Mouse (Mus musculus): ENCODE results near the gene Ermp1.

The Ermp1 gene

DNA sequence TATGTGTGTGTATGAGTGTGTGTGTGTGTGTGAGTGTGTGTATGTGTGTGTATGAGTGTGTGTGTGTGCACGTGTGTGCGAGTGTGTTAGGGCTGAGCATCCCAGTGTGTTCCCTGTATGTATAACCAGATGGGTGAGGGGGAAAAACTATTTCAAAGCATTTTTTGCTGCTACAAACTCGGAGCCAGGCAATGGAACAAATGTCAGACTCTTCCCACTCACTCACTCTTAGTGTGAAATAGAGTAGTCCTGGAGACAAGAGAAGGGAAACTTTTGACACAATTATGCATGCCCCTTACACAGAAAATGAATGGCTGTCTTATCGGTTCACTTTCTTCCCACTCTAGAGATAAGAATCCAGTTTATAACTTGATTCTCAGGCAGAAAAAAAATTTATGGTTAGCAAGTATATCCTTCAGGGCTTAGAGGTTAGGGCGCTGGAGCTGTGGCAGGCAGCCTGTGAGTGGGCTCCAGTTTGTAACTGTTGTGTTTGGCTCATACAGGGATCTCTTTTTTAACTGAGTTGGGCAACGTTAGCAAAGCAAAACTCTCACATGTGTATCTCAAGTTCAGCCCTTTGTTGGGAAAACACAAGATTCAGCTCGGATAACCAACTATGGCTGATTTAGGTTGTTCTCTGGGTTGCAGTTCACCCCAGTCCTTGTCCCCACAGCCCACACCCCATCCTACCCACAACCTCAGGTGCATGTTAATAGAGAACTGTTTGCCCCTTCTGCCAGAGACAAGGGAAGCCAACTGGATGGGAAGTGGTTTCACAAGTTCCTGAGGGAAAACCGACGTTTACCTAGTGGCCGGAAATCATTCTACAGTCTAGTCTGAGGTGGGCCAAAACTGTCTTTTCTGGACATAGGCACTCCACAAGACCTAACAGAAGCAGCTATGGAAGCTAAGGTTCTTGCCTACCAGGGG lies 12.9 kb upstream of the Ermp1 start:
- DNase-seq: no peak

DNA sequence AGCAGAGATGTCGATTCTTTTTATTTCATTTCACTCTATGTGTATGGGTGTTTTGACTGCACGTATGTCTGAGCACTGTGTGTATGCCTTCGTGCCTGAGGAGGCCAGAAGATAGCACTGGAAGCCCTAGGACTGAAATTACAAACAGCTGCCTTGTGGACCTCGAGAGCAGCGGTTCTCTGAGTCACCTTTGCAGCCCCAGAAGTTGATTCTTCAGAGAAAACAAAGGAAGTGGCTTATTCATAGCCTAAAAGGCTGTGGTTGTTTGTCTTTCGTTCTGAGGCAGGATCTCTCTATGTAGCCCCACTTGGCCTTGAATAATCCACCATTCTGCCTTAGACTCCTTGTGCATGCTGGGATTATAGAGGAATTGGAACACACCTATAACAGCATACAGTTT lies 11.5 kb upstream of the Ermp1 start:
- no peak for DNase-seq

DNA sequence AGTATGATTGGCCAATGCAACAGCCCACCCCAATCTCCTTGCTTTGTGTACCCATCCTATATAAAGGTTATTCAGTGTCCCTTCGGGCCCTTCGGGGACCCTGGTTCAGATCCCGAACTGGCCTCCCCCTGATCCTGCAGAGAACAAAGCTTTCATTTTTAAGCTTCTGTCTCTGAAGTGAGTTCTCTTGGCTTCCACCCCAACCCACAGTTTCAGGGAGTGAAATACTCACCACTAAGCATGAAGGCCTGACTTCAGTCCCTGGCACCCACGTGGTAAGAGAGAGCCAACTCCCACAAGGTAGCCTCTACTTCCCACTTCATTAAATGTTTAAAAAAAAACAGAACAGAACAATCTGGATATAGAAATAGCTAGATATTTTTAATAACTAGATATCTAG lies 10.6 kb upstream of the Ermp1 start:
- no peak for DNase-seq

DNA sequence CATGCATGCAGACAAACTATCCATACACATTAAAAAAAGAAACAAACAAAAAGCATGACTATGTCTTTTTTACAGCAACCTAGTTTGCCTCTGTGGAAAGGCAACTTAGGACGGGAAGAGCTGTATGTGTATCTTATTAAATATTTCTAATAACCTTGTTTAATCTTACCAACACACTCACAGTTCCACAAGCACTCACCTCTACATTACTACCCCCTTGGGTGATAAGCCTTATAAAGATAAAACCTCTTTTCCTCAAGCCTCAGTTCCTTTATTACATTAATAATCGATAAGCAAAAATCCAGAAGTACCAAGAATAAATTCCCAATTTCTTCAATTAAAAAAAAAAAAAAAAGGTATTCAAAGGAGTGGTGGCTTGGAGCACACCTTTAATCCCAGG lies 9.3 kb upstream of the Ermp1 start:
- no peak for DNase-seq

DNA sequence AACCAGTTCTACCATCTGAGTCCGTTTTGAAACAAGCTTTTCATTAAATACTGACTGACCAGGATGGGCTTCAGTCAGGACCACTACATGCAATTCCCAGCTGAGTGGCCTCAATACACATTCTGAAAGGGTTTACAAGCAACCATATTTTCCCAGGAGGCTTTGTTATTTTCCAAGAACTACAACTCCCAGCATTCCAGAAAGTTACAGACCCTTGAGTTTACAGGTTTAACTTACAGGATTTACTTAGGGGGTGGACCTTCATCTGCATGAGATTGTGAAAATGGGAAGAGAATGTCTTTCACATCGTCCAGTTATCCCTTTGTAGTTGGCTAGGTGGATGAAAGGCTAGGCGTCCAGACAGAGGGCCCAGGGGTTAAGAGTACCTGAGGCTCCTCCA lies 8.8 kb upstream of the Ermp1 start:
- no peak for DNase-seq

DNA sequence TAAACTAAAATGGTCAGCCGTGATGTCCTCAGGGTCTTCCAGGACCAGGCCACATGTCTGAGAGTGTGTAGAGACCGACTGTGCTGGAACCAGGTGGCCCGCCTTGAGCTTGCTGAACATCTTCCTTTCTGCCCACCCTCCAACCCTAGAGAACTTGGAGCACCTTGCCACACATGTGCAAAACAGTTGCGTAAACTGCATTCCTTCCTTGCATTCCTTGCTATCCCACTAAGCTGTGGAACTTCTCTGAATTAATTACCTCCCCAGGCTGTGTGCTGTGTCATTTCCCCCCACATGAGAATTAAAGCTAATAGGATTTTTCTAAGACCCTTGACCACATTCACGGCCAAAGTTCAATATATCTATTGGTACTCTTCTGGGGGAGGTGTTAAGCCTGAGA lies 8.4 kb upstream of the Ermp1 start:
- no peak for DNase-seq

DNA sequence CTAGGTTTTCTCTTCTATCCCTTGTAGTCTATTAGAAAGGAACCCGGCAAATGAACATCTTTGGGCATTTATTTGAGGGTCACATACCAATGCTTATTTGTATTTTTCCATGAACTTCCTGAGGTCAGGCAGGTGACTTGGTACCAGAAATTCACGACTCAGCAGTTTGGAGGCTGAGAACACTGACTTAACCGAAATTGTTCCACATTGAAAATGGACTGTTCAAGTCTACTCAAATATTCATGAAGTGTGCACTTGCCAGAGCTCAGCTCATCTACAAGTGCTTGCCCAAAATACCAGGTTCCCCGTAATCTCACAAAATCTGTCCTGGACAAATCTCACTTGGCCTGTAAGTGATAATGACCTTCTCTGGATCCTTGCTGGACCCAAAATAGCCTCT lies 7.8 kb upstream of the Ermp1 start:
- DNase-seq: no peak

DNA sequence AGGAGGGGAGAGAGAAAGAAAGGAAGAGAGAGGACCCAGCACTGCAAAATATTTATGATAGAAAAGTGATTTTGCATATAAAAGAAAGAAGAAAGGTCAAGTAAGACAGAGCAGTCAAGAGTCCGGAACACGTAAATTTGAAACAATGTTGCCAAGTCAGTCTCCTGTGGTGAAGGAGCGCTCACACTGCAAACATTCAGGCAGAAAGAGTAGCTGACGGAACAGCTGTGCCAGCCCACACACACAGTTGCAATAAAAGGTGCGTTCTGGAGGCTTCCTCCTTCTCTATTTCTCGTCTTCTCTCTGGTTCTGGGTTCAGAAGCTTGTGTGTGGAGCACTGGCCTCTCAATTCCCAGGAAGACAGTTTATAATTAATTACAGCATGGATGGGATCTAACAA lies 6.9 kb upstream of the Ermp1 start:
- no peak for DNase-seq

DNA sequence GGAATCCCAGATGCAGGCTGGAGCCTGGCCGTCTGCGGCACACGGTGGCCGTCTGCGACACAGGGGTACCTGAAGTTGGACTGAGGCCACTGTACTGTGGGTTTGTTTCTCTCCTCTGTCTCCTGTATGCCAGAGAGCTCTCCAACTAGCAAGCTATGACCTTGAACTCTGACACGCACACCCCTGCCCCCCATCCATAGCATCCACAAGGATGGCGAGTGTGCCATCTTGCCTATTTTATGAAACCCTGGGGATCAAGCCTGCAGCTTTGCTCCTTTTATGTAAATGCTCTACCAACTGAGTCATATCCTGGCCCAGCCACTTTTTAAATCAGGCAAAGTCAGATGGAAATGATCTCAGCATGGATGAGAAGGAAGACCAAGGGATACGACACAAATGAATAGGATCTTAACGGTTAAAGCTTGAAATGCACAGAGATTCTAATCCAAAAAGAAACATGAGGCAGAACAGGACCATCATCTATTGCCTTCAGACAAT lies 5.6 kb upstream of the Ermp1 start:
- DNase-seq: no peak

DNA sequence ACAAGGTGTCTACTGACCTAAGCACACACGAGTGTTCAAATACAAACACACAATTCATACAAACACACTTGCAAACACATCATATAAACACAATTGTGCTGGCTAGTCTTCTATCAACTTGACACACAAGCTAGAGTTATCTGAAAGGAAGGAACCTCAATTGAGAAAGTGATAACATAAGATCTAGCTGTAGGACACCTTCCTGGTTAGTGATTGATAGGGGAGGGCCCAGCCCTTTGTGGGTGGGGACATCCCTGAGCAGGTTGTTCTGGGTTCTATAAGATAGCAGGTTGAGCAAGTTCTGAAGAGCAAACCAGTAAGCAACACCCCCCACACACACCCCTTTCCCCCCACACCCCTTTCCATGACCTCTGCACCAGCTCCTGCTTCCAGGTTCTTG lies 1.5 kb upstream of the Ermp1 start:
- DNase-seq: no peak

DNA sequence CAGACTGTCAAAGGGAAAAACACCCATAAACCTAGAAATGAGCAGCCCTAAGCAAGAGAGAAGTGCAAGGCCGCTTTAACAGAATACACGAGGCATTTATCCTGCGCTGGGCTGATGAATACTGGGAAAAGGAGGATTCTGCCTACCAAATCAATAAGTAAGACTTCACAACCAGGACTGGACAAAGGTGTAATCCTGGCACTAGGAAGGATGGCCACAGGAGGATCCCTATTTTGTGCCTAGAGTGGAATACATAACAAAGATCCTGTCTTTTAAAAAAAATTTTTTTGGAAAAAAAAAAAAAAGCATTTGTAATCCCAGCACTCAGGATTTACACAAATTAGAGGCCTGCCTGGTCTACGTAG lies 317 bp upstream of the Ermp1 start:
- no peak for DNase-seq

DNA sequence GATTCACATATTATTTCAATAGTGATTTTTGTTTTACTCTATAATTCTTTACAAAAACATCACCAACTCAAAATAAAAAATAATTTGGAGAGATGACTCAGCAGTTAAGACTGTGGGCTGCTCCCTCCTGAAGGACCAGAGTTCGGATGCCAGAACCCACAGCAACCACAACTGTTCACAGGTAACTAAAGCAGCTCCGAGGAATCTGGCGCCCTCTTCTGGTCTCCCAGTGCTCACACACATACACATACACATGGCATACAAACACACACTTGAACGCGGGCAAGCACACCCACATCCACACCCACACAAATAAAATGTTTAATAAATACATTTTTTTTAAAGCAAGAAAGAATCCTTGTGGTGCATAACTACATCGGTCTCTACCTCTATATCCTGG lies 3.5 kb downstream of the Ermp1 start:
- DNase-seq: peak in 1 of 2 experiments; percentile 13

DNA sequence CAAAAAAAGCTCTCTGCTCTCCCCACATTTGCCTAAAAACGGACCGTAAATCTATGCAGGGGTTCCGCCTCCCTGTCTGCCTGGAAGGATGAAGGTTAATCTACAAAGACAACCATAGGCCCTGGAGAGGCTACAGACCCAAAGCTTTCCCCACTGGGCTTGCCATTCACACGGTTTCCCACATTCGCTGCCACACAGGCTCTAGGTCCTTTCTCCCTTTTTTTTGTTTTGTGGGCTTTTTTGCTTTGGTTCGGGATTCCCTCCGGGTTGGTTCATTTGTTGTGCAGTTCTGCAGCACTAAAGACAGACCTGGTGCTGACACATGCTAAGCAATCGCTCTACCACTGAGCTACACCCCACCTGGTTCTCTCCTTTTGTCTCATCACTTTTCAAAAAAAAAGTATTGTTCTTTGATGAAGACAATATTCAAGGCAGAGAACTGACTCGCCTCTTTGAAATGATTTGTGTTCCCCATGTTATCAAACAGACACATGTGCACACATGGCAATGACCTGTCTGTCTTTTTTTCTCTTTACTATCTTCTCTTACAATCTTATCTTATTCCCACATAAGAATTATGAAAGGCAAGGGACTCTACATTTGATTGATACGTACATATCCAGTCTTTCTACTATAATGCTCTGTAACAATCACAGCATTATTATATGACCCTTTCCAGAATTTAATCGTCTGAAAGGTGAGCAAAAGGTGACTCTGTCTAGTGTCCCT lies 4.9 kb downstream of the Ermp1 start:
- DNase-seq: no peak

DNA sequence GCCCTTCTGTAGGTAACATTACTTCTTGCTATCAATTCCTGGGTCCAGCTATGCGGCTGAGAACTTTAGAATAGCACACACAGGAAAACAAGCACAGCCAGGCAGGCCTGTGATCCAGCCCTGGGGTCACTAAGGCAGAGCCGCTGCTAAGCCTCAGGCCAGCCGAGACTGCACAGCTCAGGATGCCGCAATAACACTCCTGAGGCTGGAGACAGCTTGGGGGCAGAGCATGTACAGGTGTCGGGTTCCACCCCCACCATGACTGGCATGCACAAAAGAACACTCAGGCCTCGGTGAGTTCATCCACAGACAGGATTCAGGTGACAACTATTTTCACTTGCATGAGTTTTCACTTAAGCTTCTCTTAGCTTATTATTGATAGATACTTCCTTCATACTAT lies 6.0 kb downstream of the Ermp1 start:
- DNase-seq: no peak

DNA sequence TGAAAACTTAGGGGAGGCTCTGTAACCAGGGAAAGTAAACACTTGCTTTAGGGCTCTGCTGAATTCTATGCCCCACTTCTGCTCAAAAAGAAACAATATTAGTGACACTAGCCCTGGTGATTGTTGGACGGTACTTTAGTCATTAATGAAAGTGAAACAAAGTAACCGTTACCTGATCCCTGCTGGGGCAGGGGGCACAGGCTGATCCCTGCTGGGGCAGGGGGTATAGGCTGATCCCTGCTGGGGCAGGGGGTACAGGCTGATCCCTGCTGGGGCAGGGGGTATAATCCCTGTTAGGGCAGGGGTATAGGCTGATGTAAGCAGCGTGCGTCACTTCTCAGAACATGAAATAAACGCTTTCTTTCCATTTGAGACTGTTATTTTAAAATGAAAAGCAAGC lies 6.7 kb downstream of the Ermp1 start:
- DNase-seq: no peak

DNA sequence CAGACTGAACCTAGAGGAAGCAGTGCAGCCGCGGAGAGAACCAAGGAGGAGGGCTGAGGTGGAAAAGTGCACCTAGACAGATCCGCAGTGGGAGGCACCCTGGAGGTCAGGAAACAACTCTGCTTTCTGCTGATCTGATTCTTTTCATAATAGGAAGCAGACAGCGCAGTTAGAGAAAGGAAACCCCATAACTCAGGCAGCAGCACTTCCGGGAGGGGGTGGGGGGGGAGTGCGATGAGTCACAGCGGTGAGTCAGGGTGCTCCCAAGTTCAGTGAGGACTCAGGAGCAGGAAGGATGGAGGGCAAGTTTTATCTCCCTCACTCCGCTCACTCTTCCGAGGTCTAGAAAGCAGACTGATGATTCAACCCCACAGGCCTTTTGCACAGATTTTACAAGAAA lies 7.2 kb downstream of the Ermp1 start:
- DNase-seq: peak in 1 of 2 experiments; percentile 28

DNA sequence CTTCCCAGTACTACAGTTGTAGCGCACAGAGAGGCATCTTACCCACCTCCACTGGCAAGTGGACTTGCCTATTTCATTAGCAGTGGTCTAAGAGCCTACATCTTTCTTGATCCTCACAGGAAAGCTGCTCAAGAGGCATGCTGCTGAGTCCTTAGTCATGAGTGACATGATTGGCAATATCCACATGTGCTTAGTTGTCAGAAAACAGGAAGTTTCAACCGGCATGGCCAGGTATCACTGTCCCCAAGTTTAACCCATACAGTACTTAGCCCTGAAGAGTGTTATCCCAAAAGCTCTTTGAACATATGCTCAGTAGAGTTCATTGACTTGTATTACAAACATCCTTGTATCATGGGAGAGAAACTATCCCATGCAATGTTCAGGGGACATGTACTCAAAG lies 36.1 kb downstream of the Ermp1 start:
- no peak for DNase-seq

DNA sequence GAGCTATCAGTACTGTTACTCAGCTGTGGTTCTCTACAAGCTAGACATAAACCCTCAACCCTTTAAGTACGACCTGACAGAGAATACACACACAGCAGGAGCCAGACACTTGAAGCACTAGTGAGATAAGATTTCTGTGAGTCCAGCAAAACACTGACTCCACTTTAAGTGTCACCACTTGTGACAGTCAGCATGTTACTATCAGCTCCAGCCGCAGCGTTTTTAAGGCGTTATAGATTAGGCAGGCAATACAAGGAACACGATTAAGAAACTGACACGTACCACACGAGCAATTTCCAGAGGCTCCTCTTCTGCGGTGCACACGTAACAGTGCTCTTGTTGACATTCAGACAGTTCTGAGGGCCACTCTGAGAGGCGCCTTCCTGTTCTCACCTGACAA lies 37.3 kb downstream of the Ermp1 start:
- DNase-seq: no peak

DNA sequence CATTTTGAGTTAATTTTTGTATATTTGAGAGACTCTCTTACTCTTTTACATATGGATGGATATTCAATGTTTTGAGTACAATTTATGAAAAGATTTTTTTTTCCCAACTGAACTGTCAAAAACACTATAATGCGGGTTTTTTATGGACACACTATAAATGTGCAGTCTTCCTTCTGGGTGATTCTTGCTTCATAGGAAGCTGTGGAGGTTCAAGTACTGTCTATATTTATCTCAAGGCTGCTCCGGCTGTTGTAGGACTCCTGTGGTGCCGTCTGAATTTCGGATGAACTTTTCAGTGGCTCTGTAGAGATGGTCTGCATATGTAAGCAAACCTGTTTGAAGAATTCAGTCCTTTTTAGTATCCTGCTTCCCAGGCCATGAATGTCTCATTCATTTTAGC lies 40.0 kb downstream of the Ermp1 start:
- no peak for DNase-seq

DNA sequence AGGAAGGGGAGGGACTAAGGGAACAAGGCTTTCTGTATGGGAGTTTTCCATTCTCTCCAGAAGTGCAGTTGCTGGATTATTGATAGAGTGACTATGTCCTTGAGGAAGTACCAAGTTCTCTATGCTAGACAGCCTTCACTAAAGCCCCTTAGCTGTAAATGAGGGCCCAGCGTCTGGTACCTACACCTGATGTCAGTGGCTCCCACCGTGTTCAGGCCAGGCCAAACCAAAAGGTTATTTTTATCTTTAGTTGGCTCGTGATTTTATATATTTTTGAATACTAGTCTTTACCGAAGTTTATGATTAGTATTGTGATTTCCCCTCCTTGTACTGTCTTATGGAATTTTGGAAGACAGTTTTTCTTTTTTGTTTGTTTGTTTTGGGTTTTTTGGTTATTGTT lies 40.7 kb downstream of the Ermp1 start:
- no peak for DNase-seq

DNA sequence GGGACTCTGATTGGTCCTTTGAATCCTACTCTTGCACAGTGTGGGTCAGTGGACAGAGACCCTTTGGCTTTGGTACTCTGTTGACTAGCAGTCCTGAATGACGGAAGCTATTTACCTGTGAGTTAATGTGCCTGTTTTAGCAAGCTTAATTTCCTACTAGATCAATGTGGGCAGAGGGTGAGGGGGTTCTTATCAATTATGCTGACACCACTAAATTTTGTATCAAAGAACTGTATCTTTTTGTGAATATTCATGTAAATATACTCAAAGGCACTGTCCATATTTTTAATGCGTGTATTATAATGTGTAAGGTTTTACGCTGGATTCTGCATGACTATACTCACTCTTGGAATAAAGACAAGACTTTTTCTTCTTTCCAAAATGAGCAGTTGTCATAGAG lies 43.6 kb downstream of the Ermp1 start:
- DNase-seq: no peak

DNA sequence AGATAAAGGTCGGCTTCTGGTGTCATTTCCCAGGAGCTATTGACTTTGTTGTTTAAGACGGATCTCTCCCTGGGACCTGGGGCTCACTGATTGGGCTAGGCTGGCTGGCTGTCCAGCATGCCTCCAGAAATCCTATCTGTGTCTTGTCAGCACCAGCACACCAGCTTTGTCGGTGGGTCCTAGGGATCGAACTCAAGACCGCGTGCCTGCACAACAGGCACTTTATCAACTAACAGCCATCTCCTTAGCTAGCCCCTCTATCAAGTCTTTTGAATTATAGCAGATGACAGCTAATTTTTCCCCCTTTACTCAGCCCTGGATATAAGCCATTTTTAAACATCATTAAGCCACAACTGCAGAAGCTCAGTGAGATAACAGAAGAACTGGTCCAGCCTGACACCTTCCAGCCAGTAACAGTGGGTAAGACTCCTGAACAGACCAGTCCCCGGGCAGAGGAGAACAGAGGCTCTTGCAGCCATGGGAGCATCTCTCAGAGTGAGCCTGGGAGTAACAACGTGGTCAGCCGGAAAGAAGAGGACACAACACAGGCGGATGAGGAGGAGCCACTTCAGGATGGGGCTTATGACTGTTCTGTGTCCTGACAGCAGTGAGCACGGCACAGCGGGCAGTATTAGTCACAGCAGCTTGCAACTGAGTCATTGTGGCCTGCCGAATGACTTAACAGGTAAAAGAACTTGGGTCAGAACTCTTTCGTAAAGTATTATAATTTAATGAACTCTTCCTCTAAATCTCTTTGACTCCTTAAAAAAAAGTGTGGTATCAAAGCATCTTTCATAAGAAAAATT lies 44.5 kb downstream of the Ermp1 start:
- DNase-seq: no peak

DNA sequence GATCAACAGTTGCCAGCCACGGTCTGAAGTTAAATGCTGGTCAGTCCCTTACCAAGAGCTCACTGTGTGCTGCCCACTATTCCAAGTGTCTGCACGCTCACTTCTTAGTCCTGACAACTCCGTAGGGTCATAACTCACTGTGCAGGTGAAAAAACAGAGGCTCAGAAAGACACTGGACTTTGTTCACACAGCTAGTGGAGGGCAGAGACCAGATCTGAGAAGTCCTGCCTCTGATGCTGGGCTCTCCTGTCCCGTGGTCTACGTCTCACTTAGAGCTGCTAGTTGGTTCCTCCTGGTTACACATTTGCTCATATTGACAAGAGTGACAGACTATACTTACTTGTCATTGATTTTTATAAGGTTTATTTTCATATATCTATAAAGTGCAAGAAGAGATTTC lies 49.2 kb downstream of the Ermp1 start:
- DNase-seq: no peak
